In genomic region chr10:117846796-117847195, GRCm38 (mm10) we compare ENCODE assay signal across 10 mouse cellular contexts. TPM values are rescaled to one million over a fixed set of nuclear protein-coding genes. Genes with fewer than 3 reads are reported as not detected.
DNase-seq lines count a peak whose midpoint lies in the region; ATAC-seq and TF ChIP-seq lines count a peak whose summit lies in the region.
"Had no signal": no experiment of that assay in that cellular context is flagged by ENCODE, and none has a peak within 500 bp of the region (broad histone marks: within the 10 kb centered on the region; RNA-seq: fewer than 3 reads in every experiment).

No protein-coding gene starts in this region.

- no peaks in the 10 kb centered on the region for H3K9me3 ChIP-seq in kidney, embryonic 14.5 days (ENCODE audit: control insufficient read depth, low read length)
- no peaks in the 10 kb centered on the region for H3K9me3 ChIP-seq in intestine, embryonic 15.5 days

- no peak for TF ChIP-seq CTCF in embryonic fibroblast, embryonic 13.5 days (IDR thresholded peaks at IDR 0.05; ENCODE audit: borderline replicate concordance, insufficient read depth, low read length)

- peaks cover 34% of the 10 kb centered on the region for H3K79me2 ChIP-seq in myocyte (ENCODE audit: control insufficient read depth, insufficient read depth)

- peaks cover 5% of the 10 kb centered on the region for H3K4me1 ChIP-seq in kidney, embryonic 14.5 days (ENCODE audit: control insufficient read depth, insufficient read depth, low read length)
- no peaks in the 10 kb centered on the region; the same call in 1 of the 2 replicates for H3K4me1 ChIP-seq in embryonic fibroblast, embryonic 13.5 days (ENCODE audit: control insufficient read depth, insufficient read depth, low read length)
- 0 out of 2 replicates have a peak, but pooled peaks cover 6% of the 10 kb centered on the region for H3K4me1 ChIP-seq in intestine, embryonic 15.5 days (replicated peaks)

- peak overlapping the region; percentile 67 for H3K4me2 ChIP-seq in kidney, embryonic 14.5 days (replicated peaks; ENCODE audit: low read depth, low read length)
- peak overlapping the region; percentile 73 for H3K4me2 ChIP-seq in intestine, embryonic 15.5 days (replicated peaks)
- H3K4me2 ChIP-seq in myocyte (ENCODE audit: low read depth): peak overlapping the region; percentile 95

- no peak overlapping the region for H3K9ac ChIP-seq in kidney, embryonic 14.5 days (ENCODE audit: low read depth, low read length)
- no peak overlapping the region for H3K9ac ChIP-seq in intestine, embryonic 15.5 days

- H3K27me3 ChIP-seq in kidney, embryonic 14.5 days (ENCODE audit: control insufficient read depth, insufficient read depth, low read length): no peaks in the 10 kb centered on the region
- H3K27me3 ChIP-seq in intestine, embryonic 15.5 days (replicated peaks): no peaks in the 10 kb centered on the region
- H3K27me3 ChIP-seq in myocyte (ENCODE audit: control insufficient read depth, insufficient read depth, insufficient read length): no peaks in the 10 kb centered on the region

- no peaks in the 10 kb centered on the region for H3K36me3 ChIP-seq in kidney, embryonic 14.5 days (ENCODE audit: control insufficient read depth, insufficient read depth, low read length)
- H3K36me3 ChIP-seq in intestine, embryonic 15.5 days: no peaks in the 10 kb centered on the region
- no peaks in the 10 kb centered on the region for H3K36me3 ChIP-seq in myocyte (ENCODE audit: control insufficient read depth, insufficient read depth)

- 0 out of 2 replicates have a peak, but pooled peaks have one; percentile 36 for TF ChIP-seq POLR2A in embryonic fibroblast, embryonic 13.5 days (IDR thresholded peaks at IDR 0.05; ENCODE audit: low read depth, low read length)
- no peak for TF ChIP-seq POLR2A in myocyte (IDR thresholded peaks at IDR 0.05; ENCODE audit: insufficient read length, low read depth)

- H3K4me3 ChIP-seq in kidney, embryonic 14.5 days (ENCODE audit: low read length): no peak overlapping the region; the same call in 1 of the 2 replicates
- H3K4me3 ChIP-seq in embryonic fibroblast, embryonic 13.5 days (ENCODE audit: insufficient read depth, low read length): no peak overlapping the region
- no peak overlapping the region; the same call in 1 of the 2 replicates for H3K4me3 ChIP-seq in intestine, embryonic 15.5 days (replicated peaks)
- peak overlapping the region; percentile 67 for H3K4me3 ChIP-seq in myocyte

- no peak for DNase-seq in kidney, postnatal 25 days
- DNase-seq in MN1 (ENCODE audit: low spot score): no peak
- DNase-seq in left cerebral cortex, adult 18-20 months (ENCODE audit: low spot score in 2 of 2): no peak
- no peak for DNase-seq in layer of hippocampus, adult 18-20 months (ENCODE audit: low spot score in 2 of 2)
- DNase-seq: kidney, postnatal 14 days; right cerebral cortex, postnatal 4 days had no signal

- WGBS in kidney, embryonic 14.5 days: 22% methylated on average over 9 of the region's 9 CpGs
- 53% methylated on average over 9 of the region's 9 CpGs for WGBS in intestine, embryonic 15.5 days

- peak overlapping the region; percentile 95 for H3ac ChIP-seq in myocyte (ENCODE audit: control insufficient read depth, insufficient read length)

- ATAC-seq in kidney, embryonic 14.5 days (ENCODE audit: low FRiP score, low TSS enrichment): no peak
- no peak for ATAC-seq in intestine, embryonic 15.5 days

- no peak overlapping the region for H3K27ac ChIP-seq in kidney, embryonic 14.5 days (ENCODE audit: low read depth, low read length)
- peak overlapping the region; percentile 90 for H3K27ac ChIP-seq in embryonic fibroblast, embryonic 13.5 days (ENCODE audit: insufficient read depth, low read length)
- no peak overlapping the region; the same call in 1 of the 2 replicates for H3K27ac ChIP-seq in intestine, embryonic 15.5 days

TF ChIP-seq in myocyte, 11 proteins besides CTCF, POLR2A, EP300 and RAD21:
- TF ChIP-seq POLR2AphosphoS2 (IDR thresholded peaks at IDR 0.05; ENCODE audit: insufficient read length, low read depth) (no peak), SRF (IDR thresholded peaks at IDR 0.05; ENCODE audit: control insufficient read depth, insufficient read length, low read depth) (no peak), MYOG (IDR thresholded peaks at IDR 0.05; ENCODE audit: control insufficient read depth in 1 of 3, insufficient read depth in 1 of 3, insufficient read length in 2 of 3, low read depth in 2 of 3) (no peak), E2F4 (IDR thresholded peaks at IDR 0.05; ENCODE audit: insufficient read depth) (no peak), MAX (IDR thresholded peaks at IDR 0.05; ENCODE audit: low read depth) (no peak), REST (IDR thresholded peaks at IDR 0.05; ENCODE audit: insufficient read depth, insufficient read length) (no peak), MYOD1 (IDR thresholded peaks at IDR 0.05; ENCODE audit: control insufficient read depth in 1 of 3, insufficient read length in 2 of 3, low read depth in 2 of 3) (no peak), TCF3 (IDR thresholded peaks at IDR 0.05; ENCODE audit: insufficient read length, low read depth) (no peak), USF1 (IDR thresholded peaks at IDR 0.05; ENCODE audit: low read depth) (no peak), CEBPB (IDR thresholded peaks at IDR 0.05; ENCODE audit: insufficient read depth, poor library complexity, severe bottlenecking) (no peak), TCF12 (IDR thresholded peaks at IDR 0.05; ENCODE audit: insufficient read depth, poor library complexity, severe bottlenecking) (no peak)

RNA-seq across cellular contexts. Expression of gene Rap1b, which starts 1.0 kb away (rescaled TPM):
- 139 and 176 TPM in 2 replicates for polyA plus RNA-seq in kidney, embryonic 14.5 days (2014; fragmentation: Nextera tagmentation; extraction: Ambion mirVana)
- 186 and 209 TPM in 2 replicates for polyA plus RNA-seq in embryonic fibroblast, embryonic 13.5 days (2011; ENCODE audit: insufficient read length, low read depth, missing spikeins)
- 169 and 180 TPM in 2 replicates for polyA plus RNA-seq in intestine, embryonic 15.5 days (2015; fragmentation: Nextera tagmentation; extraction: Ambion mirVana)
- polyA plus RNA-seq in myocyte (2012; fragmentation: generic; extraction: Trizol): 62.3 TPM
- 10 to 100 TPM; 56.7 to 65.4 TPM for total RNA-seq in left cerebral cortex, adult 18-20 months (2021)
- 10 to 100 TPM; 55.5 to 59.5 TPM for total RNA-seq in layer of hippocampus, adult 18-20 months (2021)

RNA-seq across cellular contexts. Expression of gene Nup107, which starts 54.3 kb away (rescaled TPM):
- 48.6 and 77.5 TPM in 2 replicates for polyA plus RNA-seq in kidney, embryonic 14.5 days (2014; fragmentation: Nextera tagmentation; extraction: Ambion mirVana)
- polyA plus RNA-seq in embryonic fibroblast, embryonic 13.5 days (2011; ENCODE audit: insufficient read length, low read depth, missing spikeins): 61.7 and 70.3 TPM in 2 replicates
- polyA plus RNA-seq in intestine, embryonic 15.5 days (2015; fragmentation: Nextera tagmentation; extraction: Ambion mirVana): 58.8 and 60.8 TPM in 2 replicates
- 16.8 TPM for polyA plus RNA-seq in myocyte (2012; fragmentation: generic; extraction: Trizol)
- total RNA-seq in left cerebral cortex, adult 18-20 months (2021): 10 to 100 TPM; 14.0 to 14.7 TPM
- 10 to 100 TPM; 13.8 to 14.1 TPM for total RNA-seq in layer of hippocampus, adult 18-20 months (2021)
